Mouse (Mus musculus): ENCODE measurements around the gene Zfp277. TPM values are rescaled to one million over a fixed set of nuclear protein-coding genes. Genes with fewer than 3 reads are reported as not detected.

The Zfp277 gene
- total RNA-seq, 2 experiments from 2014 or later = 12.0 to 13.6 TPM

GRCm38 (mm10) chr12:40381173-40381801 lies 64.4 kb downstream of the Zfp277 start:
- intact Hi-C loops (cut with DNase I) = loop anchor here (5.0 kb wide), 1 partner anchor 66 kb away; the partner anchor contains the start of genes Dock4 and Zfp277

DNA sequence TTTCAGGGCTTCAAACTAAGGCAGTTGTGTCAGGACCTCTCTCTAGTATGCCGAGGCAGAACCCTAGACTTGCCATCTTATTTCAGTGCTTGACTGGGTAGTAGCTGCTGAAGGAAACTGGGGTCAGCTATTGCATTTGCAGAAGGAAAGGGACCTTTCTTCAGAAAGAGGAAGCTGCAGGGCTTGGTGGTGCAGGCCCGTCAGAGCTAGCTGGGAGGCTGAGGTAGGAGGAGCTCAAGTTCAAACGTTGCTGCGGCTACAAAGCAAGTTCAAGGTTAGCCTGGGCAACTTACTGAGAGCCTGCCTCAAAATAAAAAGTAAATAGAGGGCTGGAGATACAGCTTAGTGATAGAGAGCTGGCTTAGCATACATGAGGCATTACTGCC lies 66.2 kb downstream of the Zfp277 start:
- no peak for DNase-seq
- intact Hi-C loops (cut with DNase I) = no loop called here

More at GRCm38 (mm10) chr12:40381173-40381801, 64.4 kb downstream of the Zfp277 start:
- DNase-seq = no peak

DNA sequence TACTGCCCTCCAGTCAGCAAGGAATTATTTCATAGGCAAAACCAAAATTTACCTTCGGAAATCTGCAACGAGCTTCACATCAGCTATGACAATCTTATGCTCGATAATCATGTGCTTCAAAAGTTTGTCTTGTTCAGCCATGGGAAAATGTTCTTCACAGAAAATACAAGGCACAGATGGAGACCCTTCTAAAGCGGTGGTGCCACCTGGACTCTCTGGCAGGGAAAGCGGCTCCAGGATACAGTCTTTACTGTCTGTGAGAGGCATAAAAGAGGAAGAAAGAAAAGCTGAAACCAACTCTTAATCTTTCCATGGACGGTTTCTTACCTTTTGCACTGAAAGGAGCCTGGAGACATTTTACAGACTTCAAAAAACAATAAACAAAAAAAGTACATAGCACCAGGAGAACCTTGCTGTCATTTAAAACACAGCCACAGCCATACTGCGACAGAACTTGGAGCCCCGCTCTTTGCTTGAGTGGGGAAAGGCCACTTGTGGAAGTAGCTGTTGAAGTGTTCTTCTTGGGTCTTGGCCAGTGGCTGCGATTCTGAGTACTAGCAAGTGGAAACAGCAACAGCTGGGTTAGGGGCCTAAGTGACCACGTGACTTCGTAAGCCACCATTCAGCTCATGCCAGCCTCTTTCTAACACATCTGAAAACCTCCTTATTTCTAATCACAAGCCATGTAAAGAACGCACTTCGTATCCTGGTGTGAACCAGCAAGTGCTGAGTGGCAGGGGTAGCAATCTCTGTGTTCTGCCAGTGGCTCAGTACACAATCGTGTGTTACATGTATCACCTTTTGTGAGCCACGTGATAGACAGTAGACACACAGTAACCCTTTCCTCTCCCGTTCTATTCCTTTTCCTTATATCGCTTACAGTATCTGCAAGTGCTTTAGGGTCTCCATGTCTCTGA lies 66.8 kb downstream of the Zfp277 start:
- intact Hi-C loops (cut with DNase I) = no loop called here
- no peak for DNase-seq

GRCm38 (mm10) chr12:40351879-40352278 lies 93.8 kb downstream of the Zfp277 start:
- intact Hi-C loops (cut with DNase I) = no loop called here
- DNase-seq = no peak

- DNase-seq = no peak
- intact Hi-C loops (cut with DNase I) = no loop called here
These were observed 97.5 kb downstream of the Zfp277 start for GRCm38 (mm10) chr12:40348251-40348650.

DNA sequence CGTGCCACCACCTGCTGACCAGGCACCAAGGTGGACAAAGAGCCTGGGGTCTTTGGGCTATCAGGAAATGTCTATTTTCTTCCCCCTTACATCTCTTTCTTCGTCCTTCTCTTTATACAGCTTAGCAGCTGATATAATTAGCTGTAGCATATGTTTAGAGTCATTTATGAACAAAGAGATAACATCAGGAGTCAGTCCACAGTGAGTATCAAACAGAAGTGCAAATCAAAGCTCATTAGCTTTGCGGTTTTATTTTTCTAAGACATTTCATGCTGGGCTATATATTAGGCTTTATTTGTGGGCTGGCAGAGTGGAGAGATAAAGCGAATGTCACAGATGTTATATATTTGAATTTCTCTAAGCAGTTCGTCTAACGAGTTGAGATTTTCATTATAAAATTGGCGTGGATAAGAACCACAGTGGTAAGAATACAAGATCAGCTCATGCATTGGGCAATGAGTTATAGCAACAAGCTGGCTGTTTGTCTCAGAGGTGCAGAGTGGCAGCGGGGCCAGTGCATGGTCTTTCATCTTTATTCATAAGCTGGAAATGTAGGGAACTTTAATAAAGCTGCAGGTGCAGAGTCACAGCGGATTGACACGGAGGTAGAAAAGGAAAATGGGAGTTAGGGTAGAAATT lies 98.5 kb downstream of the Zfp277 start:
- intact Hi-C loops (cut with DNase I) = no loop called here
- DNase-seq = no peak

DNA sequence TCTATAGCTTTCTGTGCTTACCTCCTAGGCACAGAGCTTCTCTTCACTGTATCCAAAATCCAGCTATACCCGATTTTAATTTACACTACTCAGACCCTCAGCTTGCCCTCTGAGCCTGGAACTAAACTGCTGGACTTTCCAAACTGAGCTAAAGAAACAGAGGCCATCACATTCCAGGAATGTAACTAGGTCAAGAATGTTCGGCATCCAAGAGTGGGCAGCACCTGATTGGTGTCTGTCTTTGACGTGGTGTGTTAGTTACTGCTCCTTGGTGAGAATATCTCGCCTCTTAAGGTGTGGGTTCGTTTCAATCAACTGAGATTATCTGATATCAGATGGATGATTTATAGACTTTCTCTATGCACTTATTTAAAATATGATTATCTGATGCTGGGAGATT lies 104.3 kb downstream of the Zfp277 start:
- no peak for DNase-seq
- intact Hi-C loops (cut with DNase I) = no loop called here

DNA sequence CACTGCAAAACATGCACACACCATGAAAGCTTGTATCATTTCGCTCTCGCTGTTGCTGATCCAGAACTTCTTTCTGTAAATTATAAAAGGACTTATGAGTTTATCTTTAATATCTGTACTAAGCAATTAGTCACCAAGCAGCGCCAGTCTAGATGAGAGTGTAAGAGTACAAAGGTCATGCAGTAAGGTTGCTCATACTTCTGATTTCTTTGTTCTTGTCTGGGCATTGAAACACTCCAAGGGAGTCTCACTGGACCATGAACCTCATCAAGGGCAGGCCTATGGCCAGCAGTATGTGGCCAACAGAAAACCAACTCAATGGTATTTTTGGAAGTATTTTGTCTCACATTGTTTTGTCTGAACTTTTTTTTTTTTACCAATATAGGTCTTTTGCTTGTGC lies 110.4 kb downstream of the Zfp277 start:
- no peak for DNase-seq
- intact Hi-C loops (cut with DNase I) = no loop called here

- intact Hi-C loops (cut with DNase I) = no loop called here
- no peak for DNase-seq
These were observed 114.2 kb downstream of the Zfp277 start for GRCm38 (mm10) chr12:40331467-40331866.

GRCm38 (mm10) chr12:40327012-40327660 lies 118.6 kb downstream of the Zfp277 start:
- intact Hi-C loops (cut with DNase I) = no loop called here
- no peak for DNase-seq

GRCm38 (mm10) chr12:40325582-40325981 lies 120.1 kb downstream of the Zfp277 start:
- intact Hi-C loops (cut with DNase I) = no loop called here
- no peak for DNase-seq

GRCm38 (mm10) chr12:40324819-40325218 lies 120.9 kb downstream of the Zfp277 start:
- no peak for DNase-seq
- intact Hi-C loops (cut with DNase I) = no loop called here

- intact Hi-C loops (cut with DNase I) = no loop called here
- DNase-seq = no peak
These were observed 130.6 kb downstream of the Zfp277 start for GRCm38 (mm10) chr12:40315146-40315545.

DNA sequence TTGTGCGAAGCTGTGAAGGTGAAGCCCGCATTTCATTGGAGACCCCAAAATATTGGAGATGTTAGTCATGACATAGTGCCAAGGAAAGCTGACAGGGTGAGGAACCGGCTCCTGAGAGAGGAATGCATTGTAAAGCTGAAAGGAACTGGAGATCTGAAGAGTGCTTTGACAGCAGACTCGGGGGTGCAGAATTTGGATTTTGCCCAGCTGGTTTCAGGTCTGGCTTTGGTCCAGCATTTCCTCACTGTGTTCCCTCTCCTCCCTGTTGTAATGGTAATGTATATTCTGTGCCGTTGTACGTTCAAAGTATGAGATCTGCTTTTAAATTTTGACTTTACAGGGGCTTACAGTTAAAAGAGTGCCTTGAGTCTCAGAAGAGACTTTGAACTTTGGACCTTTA lies 141.7 kb downstream of the Zfp277 start:
- intact Hi-C loops (cut with DNase I) = no loop called here
- no peak for DNase-seq

- DNase-seq = no peak
- intact Hi-C loops (cut with DNase I) = no loop called here
These were observed 147.1 kb downstream of the Zfp277 start for GRCm38 (mm10) chr12:40298636-40299035.

GRCm38 (mm10) chr12:40286539-40286938 lies 159.2 kb downstream of the Zfp277 start:
- DNase-seq = no peak
- intact Hi-C loops (cut with DNase I) = no loop called here

DNA sequence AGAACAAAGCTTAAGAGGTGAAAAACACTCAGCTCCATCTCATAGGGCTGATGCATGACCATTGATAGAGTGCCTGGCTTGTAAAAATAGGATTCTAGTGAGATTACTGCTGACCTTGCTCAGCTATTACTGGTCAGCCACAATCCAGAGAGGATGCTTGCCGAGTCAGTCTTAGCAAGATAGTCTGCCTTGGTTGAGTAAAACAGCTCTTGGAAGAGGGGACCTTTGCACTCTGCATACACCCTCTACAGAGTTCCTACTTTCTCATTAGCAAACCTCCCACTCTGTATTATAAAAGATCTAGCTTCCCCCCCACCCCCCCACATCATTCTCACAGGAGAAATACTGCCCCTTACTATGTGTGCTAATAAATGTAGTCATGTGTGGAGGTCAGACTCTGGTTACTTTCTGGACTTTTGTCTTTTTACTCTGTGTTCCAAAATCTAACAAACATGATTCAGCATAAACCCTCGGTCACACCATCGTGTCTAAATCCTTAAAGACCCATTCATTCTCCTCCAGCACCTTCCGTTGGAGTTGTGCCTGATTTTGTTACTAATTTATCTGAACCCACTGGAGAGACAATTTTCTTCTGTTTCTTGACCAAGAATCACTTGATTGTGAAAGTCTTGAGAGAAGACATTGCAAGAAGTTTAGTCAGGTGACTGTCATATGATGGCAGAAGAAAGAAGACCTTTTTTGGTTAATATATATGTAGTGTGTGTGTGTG lies 164.9 kb downstream of the Zfp277 start:
- no peak for DNase-seq
- intact Hi-C loops (cut with DNase I) = no loop called here

DNA sequence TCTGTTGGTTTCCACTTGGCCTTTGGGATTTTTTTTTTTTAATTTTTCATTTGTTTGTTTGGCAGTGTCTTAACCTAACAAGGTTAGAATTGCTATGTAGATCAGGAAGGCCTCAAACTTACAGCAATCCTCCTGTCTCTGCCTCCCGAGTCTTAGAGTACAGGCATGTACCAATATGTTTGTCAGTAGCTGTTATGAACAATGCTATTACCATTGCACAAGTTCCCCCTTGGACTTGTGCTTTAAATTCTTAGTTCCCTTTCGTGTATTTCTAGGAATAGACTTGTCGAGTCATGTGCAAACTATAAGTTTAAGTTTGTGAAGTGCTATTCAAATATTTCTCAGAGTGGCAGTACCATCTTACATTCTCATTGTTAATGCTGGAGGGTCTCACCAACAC lies 168.1 kb downstream of the Zfp277 start:
- intact Hi-C loops (cut with DNase I) = no loop called here
- no peak for DNase-seq

GRCm38 (mm10) chr12:40274931-40275330 lies 170.8 kb downstream of the Zfp277 start:
- no peak for DNase-seq
- intact Hi-C loops (cut with DNase I) = no loop called here

DNA sequence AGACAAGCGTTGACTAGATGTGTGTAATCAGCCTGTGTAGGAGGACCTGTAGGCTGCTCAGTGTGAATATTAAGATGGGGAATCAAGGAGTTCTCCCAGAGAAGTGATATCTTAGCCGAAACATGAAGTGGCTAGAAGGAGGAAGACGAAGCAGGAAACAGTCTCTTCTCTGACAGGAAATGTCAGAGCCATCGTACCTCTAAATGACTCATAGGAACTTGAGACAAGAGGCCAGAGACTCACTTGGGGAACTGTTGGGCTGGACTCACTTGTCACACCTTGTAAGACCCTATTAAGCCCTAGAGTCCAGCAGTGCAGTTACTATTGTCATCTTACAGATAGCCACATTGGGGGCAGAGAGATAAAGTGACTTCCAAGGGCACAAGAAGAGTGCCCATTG lies 172.4 kb downstream of the Zfp277 start:
- no peak for DNase-seq
- intact Hi-C loops (cut with DNase I) = no loop called here
